33 mouse cellular contexts compared by ENCODE assay signal in genomic region chr1:165426254-165426653, GRCm38 (mm10). TPM values are rescaled to one million over a fixed set of nuclear protein-coding genes. Genes with fewer than 3 reads are reported as not detected.
DNase-seq lines count a peak whose midpoint lies in the region; ATAC-seq lines count a peak whose summit lies in the region.
"Had no signal": no experiment of that assay in that cellular context is flagged by ENCODE, and none has a peak within 500 bp of the region (broad histone marks: within the 10 kb centered on the region; RNA-seq: fewer than 3 reads in every experiment).

No protein-coding gene starts in this region.

- WGBS in liver, embryonic 13.5 days (ENCODE audit: insufficient replicate concordance) = 51% methylated on average over 2 of the region's 2 CpGs

- H3K27ac ChIP-seq in liver, embryonic 13.5 days = peak overlapping the region; percentile 31; the same call in 1 of the 2 replicates
- H3K27ac ChIP-seq: embryonic facial prominence, embryonic 12.5 days; forebrain, embryonic 12.5 days; heart, embryonic 10.5 days; heart, embryonic 15.5 days; intestine, embryonic 15.5 days; kidney, postnatal 0 days; limb, embryonic 12.5 days; macrophage; midbrain, embryonic 10.5 days; midbrain, embryonic 15.5 days; neural tube, embryonic 15.5 days had no signal

- no peaks in the 10 kb centered on the region for H3K9me3 ChIP-seq in liver, embryonic 13.5 days (replicated peaks)
- H3K9me3 ChIP-seq: embryonic facial prominence, embryonic 12.5 days; forebrain, embryonic 12.5 days; heart, embryonic 10.5 days; heart, embryonic 15.5 days; intestine, embryonic 15.5 days; limb, embryonic 12.5 days; midbrain, embryonic 10.5 days; midbrain, embryonic 15.5 days; neural tube, embryonic 15.5 days had no signal

- H3K9ac ChIP-seq in liver, embryonic 13.5 days = 0 out of 2 replicates have a peak overlapping the region, but pooled peaks have one; percentile 10
- H3K9ac ChIP-seq: embryonic facial prominence, embryonic 12.5 days; forebrain, embryonic 12.5 days; forebrain, postnatal 0 days; heart, embryonic 15.5 days; intestine, embryonic 15.5 days; limb, embryonic 12.5 days; midbrain, embryonic 15.5 days; neural tube, embryonic 15.5 days had no signal

- ATAC-seq in erythroblast, adult 5-6 weeks (replicated peaks; ENCODE audit: low FRiP score, poor library complexity, severe bottlenecking) = peak; percentile 98
- peak; percentile 99 for ATAC-seq in liver, embryonic 13.5 days (ENCODE audit: low read depth)
- peak; percentile 100 for ATAC-seq in megakaryocyte progenitor cell, adult 5-6 weeks (replicated peaks; ENCODE audit: poor library complexity)
- no peak for ATAC-seq in frontal cortex, adult (ENCODE audit: low TSS enrichment)
- ATAC-seq: forebrain, postnatal 0 days; hindbrain, embryonic 16.5 days; intestine, embryonic 15.5 days; lung, postnatal 0 days; midbrain, embryonic 15.5 days had no signal

- peak; percentile 40 for DNase-seq in c-Kit-positive CD71-positive TER-119-positive erythroid progenitor cells, embryonic 14.5 days (ENCODE audit: low spot score)
- peak; percentile 40 for DNase-seq in liver, embryonic 13.5 days
- no peak for DNase-seq in layer of hippocampus, postnatal 36 days
- no peak for DNase-seq in left cerebral cortex, postnatal 10 days (ENCODE audit: extremely low spot score in 1 of 2, low spot score in 2 of 2)
- DNase-seq in thymus, postnatal 10 days (ENCODE audit: low spot score in 2 of 2) = no peak
- DNase-seq: adrenal gland, postnatal 36 days; B cell, adult 2 months; cerebellum, adult 8-10 months; cerebellum, postnatal 36 days; embryo, embryonic 11 days; forebrain, postnatal 0 days; gastrocnemius, postnatal 10 days; kidney, adult 2 months; lung, adult 18-20 months; right cerebral cortex, postnatal 4 days had no signal

- H3K4me2 ChIP-seq in liver, embryonic 13.5 days = no peak overlapping the region
- H3K4me2 ChIP-seq: embryonic facial prominence, embryonic 12.5 days; forebrain, embryonic 12.5 days; heart, embryonic 15.5 days; intestine, embryonic 15.5 days; limb, embryonic 12.5 days; midbrain, embryonic 15.5 days; neural tube, embryonic 15.5 days had no signal

- peaks cover 9% of the 10 kb centered on the region for H3K4me1 ChIP-seq in liver, embryonic 13.5 days (replicated peaks)
- H3K4me1 ChIP-seq: embryonic facial prominence, embryonic 12.5 days; forebrain, embryonic 12.5 days; heart, embryonic 10.5 days; heart, embryonic 15.5 days; intestine, embryonic 15.5 days; midbrain, embryonic 10.5 days; midbrain, embryonic 15.5 days; neural tube, embryonic 15.5 days had no signal

- H3K4me3 ChIP-seq in liver, embryonic 13.5 days (replicated peaks) = no peak overlapping the region
- H3K4me3 ChIP-seq: embryonic facial prominence, embryonic 12.5 days; forebrain, embryonic 12.5 days; heart, embryonic 10.5 days; heart, embryonic 15.5 days; intestine, embryonic 15.5 days; limb, embryonic 12.5 days; midbrain, embryonic 10.5 days; midbrain, embryonic 15.5 days; neural tube, embryonic 15.5 days had no signal

- H3K27me3 ChIP-seq in liver, embryonic 13.5 days = no peaks in the 10 kb centered on the region
- H3K27me3 ChIP-seq: embryonic facial prominence, embryonic 12.5 days; forebrain, embryonic 12.5 days; heart, embryonic 15.5 days; intestine, embryonic 15.5 days; limb, embryonic 12.5 days; midbrain, embryonic 15.5 days; neural tube, embryonic 15.5 days had no signal

- H3K36me3 ChIP-seq in liver, embryonic 13.5 days = peaks cover 17% of the 10 kb centered on the region; the same call in 1 of the 2 replicates
- H3K36me3 ChIP-seq: embryonic facial prominence, embryonic 12.5 days; forebrain, embryonic 12.5 days; heart, embryonic 15.5 days; intestine, embryonic 15.5 days; limb, embryonic 12.5 days; midbrain, embryonic 10.5 days; midbrain, embryonic 15.5 days; neural tube, embryonic 15.5 days had no signal

- intact Hi-C loops in left cerebral cortex, postnatal 10 days (cut with DNase I) = no loop called here

RNA-seq across cellular contexts. Expression of gene Dcaf6, which starts 34.0 kb away (rescaled TPM):
- 279 and 286 TPM in 2 replicates for total RNA-seq in erythroblast, adult 5-6 weeks (2015; ENCODE audit: low replicate concordance)
- total RNA-seq in erythroblast, adult 5-6 weeks (2017; ENCODE audit: low replicate concordance) = 422 and 486 TPM in 2 replicates
- 13.2 and 15.6 TPM in 2 replicates for polyA plus RNA-seq in liver, embryonic 13.5 days (2015; fragmentation: Nextera tagmentation; extraction: Ambion mirVana)
- total RNA-seq in megakaryocyte progenitor cell, adult 5-6 weeks (2015) = 8.5 and 12.9 TPM in 2 replicates
- total RNA-seq in megakaryocyte progenitor cell, adult 5-6 weeks (2017) = 8.9 and 11.1 TPM in 2 replicates
- 10 to 100 TPM; 87.4 to 91.4 TPM for total RNA-seq in layer of hippocampus, postnatal 36 days (2021)
- total RNA-seq in left cerebral cortex, postnatal 10 days (2021) = 10 to 100 TPM; 89.1 to 90.6 TPM

RNA-seq across cellular contexts. Expression of gene Mpc2, which starts 34.2 kb away (rescaled TPM):
- total RNA-seq in erythroblast, adult 5-6 weeks (2015; ENCODE audit: low replicate concordance) = 195 and 257 TPM in 2 replicates
- 180 and 286 TPM in 2 replicates for total RNA-seq in erythroblast, adult 5-6 weeks (2017; ENCODE audit: low replicate concordance)
- 230 and 248 TPM in 2 replicates for polyA plus RNA-seq in liver, embryonic 13.5 days (2015; fragmentation: Nextera tagmentation; extraction: Ambion mirVana)
- 120 and 125 TPM in 2 replicates for total RNA-seq in megakaryocyte progenitor cell, adult 5-6 weeks (2015)
- total RNA-seq in megakaryocyte progenitor cell, adult 5-6 weeks (2017) = 78.8 and 95.0 TPM in 2 replicates
- total RNA-seq in layer of hippocampus, postnatal 36 days (2021) = 100 to 1,000 TPM; 138 to 150 TPM
- total RNA-seq in left cerebral cortex, postnatal 10 days (2021) = 100 to 1,000 TPM; 142 to 147 TPM

RNA-seq across cellular contexts. Expression of gene Adcy10, which starts 58.7 kb away (rescaled TPM):
- 4.4 TPM in 1 of 2 replicates, not detected in the other for total RNA-seq in erythroblast, adult 5-6 weeks (2015; ENCODE audit: low replicate concordance)
- 0.60 and 2.8 TPM in 2 replicates for total RNA-seq in erythroblast, adult 5-6 weeks (2017; ENCODE audit: low replicate concordance)
- polyA plus RNA-seq in liver, embryonic 13.5 days (2015; fragmentation: Nextera tagmentation; extraction: Ambion mirVana) = 0.05 TPM in 1 of 2 replicates, not detected in the other
- not detected in 2 replicates for total RNA-seq in megakaryocyte progenitor cell, adult 5-6 weeks (2015)
- total RNA-seq in megakaryocyte progenitor cell, adult 5-6 weeks (2017) = 0.08 TPM in 1 of 2 replicates, not detected in the other
- total RNA-seq in layer of hippocampus, postnatal 36 days (2021) = under 1 TPM; 0.42 to 0.63 TPM
- under 1 TPM; 0.43 to 0.53 TPM for total RNA-seq in left cerebral cortex, postnatal 10 days (2021)
- total RNA-seq: forebrain, postnatal 0 days had no signal
- polyA plus RNA-seq: heart, embryonic 10.5 days; heart, embryonic 15.5 days; intestine, embryonic 15.5 days; kidney, postnatal 0 days; large intestine, adult 2 months; lung, postnatal 0 days; macrophage; thymus, postnatal 0 days had no signal

Comparison
In these comparisons a context has a peak if more than half of its experiments do, and no peak if none do; other contexts are left out.
1. DNase-seq: peak in c-Kit-positive CD71-positive TER-119-positive erythroid progenitor cells, embryonic 14.5 days (single experiment) and liver, embryonic 13.5 days (single experiment); none in layer of hippocampus, postnatal 36 days (0 of 2), left cerebral cortex, postnatal 10 days (0 of 2) and thymus, postnatal 10 days (0 of 2).
2. RNA of gene Dcaf6, which starts 34.0 kb away (total RNA-seq): 279 to 486 TPM in erythroblast, adult 5-6 weeks, 87.4 to 91.4 TPM in layer of hippocampus, postnatal 36 days and 89.1 to 90.6 TPM in left cerebral cortex, postnatal 10 days; 8.5 to 12.9 TPM in megakaryocyte progenitor cell, adult 5-6 weeks; every median in the first group is over 4 times any median in the second.